Mouse (Mus musculus) heart, embryonic 11.5 days (tissue): ENCODE measurements around the gene Pip4k2a. TPM values are rescaled to one million over a fixed set of nuclear protein-coding genes. Genes with fewer than 3 reads are reported as not detected.
A peak's percentile ranks its signal among the peaks of the same experiment; 100 is the strongest.

Source experiments
- ATAC-seq: fragments of 200-750 bp; cut with Nextera tagmentation; replicated peaks from 2 replicates; pipeline ENCODE4 v1.8.0; 2017; ENCODE audit warnings: moderate library complexity; ENCODE audit not compliant: insufficient number of reproducible peaks, low FRiP score, low TSS enrichment
- H3K27ac ChIP-seq: fragments of 300-500 bp; sonication (generic); 2 replicates; pipeline ENCODE4 v1.5.1; 2014; ENCODE audit warnings: mild to moderate bottlenecking, low read depth, low read length
- H3K27me3 ChIP-seq: fragments of 300-500 bp; sonication (generic); 2 replicates; pipeline ENCODE4 v1.6.1; 2014; ENCODE audit warnings: mild to moderate bottlenecking, low read length, mixed read lengths; ENCODE audit not compliant: control insufficient read depth, insufficient read depth
- H3K36me3 ChIP-seq: fragments of 300-500 bp; sonication (generic); 2 replicates; pipeline ENCODE4 v1.6.1; 2014; ENCODE audit warnings: mild to moderate bottlenecking, low read length, moderate library complexity, mixed read lengths; ENCODE audit not compliant: control insufficient read depth, insufficient read depth
- H3K4me1 ChIP-seq: fragments of 300-500 bp; sonication (generic); 2 replicates; pipeline ENCODE4 v1.6.1; 2014; ENCODE audit warnings: low read length; ENCODE audit not compliant: control insufficient read depth, insufficient read depth
- H3K4me2 ChIP-seq: fragments of 300-500 bp; sonication (generic); 2 replicates; pipeline ENCODE4 v1.6.1; 2014; ENCODE audit warnings: mild to moderate bottlenecking, moderate library complexity
- H3K4me3 ChIP-seq: fragments of 300-500 bp; sonication (generic); 2 replicates; pipeline ENCODE4 v1.5.1; 2014; ENCODE audit warnings: low read depth, low read length
- H3K9ac ChIP-seq: fragments of 300-500 bp; sonication (generic); 2 replicates; pipeline ENCODE4 v1.6.1; 2014; ENCODE audit warnings: mild to moderate bottlenecking, low read depth, low read length, moderate library complexity
- H3K9me3 ChIP-seq: fragments of 300-500 bp; sonication (generic); replicated peaks from 2 replicates; pipeline ENCODE4 v1.6.1; 2016; ENCODE audit warnings: low read length; ENCODE audit not compliant: control insufficient read depth
- WGBS: fragments of 180-500 bp; shearing (Covaris S2); extraction: QIAGEN DNeasy Blood & Tissue Kit; methylation state at CpG from one replicate; pipeline ENCODE4 v1.1.7; 2014; ENCODE audit not compliant: insufficient replicate concordance; 5-methylcytosine and 5-hydroxymethylcytosine counted together
- polyA plus RNA-seq: library from polyadenylated mRNA; unstranded; fragments of >200 nt; fragmentation: Nextera tagmentation; extraction: Ambion mirVana; gene quantifications from 2 replicates; pipeline ENCODE4 v1.2.1, GENCODE M21; 2014

Pip4k2a gene
- polyA plus RNA-seq, 1 experiment from 2014 or later, result 7.7 TPM

DNA sequence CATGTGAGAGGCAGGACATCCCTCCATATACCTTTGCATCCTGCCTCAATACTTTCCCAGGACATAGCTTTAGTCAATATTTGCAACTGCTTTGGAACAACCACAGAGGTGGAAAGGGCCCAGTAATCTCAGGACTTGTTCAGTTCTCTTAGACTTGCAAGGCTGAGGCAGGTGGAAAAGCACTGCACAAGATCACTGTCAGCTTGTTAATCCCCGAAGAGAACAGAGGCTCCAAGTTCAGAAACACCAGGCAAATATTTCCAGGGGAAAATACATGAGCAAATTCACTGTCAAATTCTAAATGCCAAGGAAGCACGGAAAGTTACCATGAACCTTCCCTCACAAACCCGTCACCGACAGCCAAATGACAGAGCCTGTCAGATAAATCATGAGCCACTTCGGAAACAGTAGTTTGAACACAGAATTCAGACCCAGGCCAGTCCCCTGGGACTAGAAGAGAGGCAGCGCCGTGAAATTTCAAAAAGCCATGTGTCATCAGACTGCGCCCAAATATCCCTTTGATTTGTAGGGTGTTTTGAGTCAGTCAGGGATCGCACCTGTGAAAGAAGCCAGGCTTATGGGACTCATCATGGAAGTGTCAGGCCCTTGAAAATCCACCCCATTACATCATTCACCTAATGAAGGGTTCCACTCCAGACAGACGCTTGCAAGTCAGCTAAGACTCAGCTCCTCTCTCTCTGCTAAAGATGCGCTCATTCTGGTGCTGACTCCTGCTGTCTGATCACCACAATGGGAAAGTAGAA, 184.1 kb downstream of the Pip4k2a start:
- no peak overlapping the region for H3K9ac ChIP-seq
- no peaks in the 10 kb centered on the region for H3K36me3 ChIP-seq
- 40% methylated on average over 11 of the region's 11 CpGs for WGBS
- H3K27me3 ChIP-seq, result no peaks in the 10 kb centered on the region
- H3K4me3 ChIP-seq, result no peak overlapping the region
- H3K27ac ChIP-seq, result no peak overlapping the region
- H3K4me2 ChIP-seq, result peak overlapping the region; percentile 31
- H3K9me3 ChIP-seq, result no peaks in the 10 kb centered on the region
- no peak for ATAC-seq
- 0 out of 2 replicates have a peak, but pooled peaks cover 6% of the 10 kb centered on the region for H3K4me1 ChIP-seq

DNA sequence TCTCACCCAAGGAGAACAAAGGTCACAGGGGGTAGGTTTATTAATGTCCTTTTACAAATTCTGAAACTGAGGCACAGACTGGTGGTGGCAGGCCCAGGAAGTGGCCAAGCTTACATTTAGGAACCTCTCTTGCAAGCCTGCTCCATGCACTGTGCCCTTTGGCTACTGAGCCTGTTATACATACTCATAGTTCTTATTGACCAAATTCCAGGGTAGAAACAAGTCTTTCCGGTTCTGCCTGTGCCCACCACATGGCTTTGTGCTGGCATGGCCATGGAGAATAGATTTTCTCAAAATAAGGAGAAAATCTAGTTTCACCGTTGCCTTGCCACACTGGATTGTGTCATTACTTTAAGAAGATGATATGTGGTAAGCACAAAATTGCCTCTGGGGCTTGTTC, 190.0 kb downstream of the Pip4k2a start:
- Histone ChIP-seq H3K4me1 (no peaks in the 10 kb centered on the region), H3K9me3 (no peaks in the 10 kb centered on the region), H3K4me2 (no peak overlapping the region), H3K36me3 (no peaks in the 10 kb centered on the region), H3K4me3 (no peak overlapping the region), H3K9ac (no peak overlapping the region), H3K27ac (no peak overlapping the region), H3K27me3 (peaks cover 5% of the 10 kb centered on the region; the same call in 1 of the 2 replicates)
- no peak for ATAC-seq
- WGBS, result 71% methylated on average over 2 of the region's 2 CpGs

DNA sequence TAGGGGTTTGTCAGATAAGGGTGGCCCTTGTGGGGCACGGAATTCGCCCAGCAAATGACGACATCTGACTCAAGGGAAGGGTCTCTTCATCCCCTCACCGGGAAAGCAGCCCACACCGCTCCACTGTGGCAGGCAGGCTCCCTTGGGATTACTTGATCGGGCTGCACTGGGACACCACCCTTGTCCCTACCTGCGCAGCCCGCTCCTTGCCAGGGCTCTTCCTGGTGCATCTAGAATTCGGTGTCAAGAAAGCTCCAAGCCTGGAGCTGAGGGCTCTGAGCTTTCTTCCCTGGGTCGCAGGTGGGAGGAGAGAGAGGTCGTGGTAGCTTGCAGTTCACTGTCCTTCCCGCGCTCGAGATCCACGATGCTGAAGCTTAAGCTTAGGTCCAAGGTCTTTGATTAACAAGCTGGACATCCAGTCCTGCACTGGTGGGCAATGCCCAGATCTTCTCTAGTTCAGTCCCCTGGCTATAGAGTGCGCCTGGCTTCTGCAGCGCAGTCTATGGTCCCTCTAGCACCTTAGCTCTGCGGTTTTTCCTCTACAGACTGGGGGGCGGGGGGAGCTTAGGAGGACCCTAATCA, 196.6 kb downstream of the Pip4k2a start:
- Histone ChIP-seq H3K36me3 (no peaks in the 10 kb centered on the region), H3K4me2 (peak overlapping the region; percentile 87), H3K27me3 (peaks cover 54% of the 10 kb centered on the region), H3K4me1 (peaks cover 15% of the 10 kb centered on the region; the same call in 1 of the 2 replicates), H3K9me3 (no peaks in the 10 kb centered on the region), H3K9ac (no peak overlapping the region), H3K27ac (no peak overlapping the region), H3K4me3 (peak overlapping the region; percentile 49)
- no peak for ATAC-seq
- 3% methylated on average over 19 of the region's 19 CpGs for WGBS

DNA sequence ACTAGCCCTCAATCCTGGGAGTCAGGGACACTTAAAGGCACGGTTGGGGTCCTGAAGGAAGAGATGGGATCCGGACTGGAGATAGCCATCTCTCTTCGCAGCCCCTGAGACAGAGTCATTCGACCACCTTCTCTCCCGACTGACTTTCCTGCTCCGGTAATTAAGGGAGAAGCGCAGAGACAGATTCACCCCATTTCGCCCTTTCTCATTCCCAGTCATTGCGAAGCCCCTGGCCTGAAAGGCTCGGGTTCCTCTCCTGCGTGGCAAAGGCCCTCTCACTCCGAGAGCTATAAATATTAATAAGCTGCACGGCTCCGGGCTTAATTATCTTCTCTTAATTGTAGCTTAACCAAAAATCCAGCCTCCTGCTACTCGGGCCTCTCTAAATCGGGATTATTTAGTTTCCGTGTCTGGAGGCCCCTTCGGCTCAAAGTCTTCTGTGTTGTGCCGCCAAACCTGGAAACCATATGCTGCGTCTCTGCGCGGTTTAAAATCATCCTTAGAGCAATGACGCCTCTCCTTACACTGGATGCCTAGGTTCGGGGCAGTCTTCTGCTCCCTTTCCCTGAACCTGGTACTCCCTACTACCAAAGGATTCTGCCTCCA, 197.2 kb downstream of the Pip4k2a start:
- Histone ChIP-seq H3K9me3 (no peaks in the 10 kb centered on the region), H3K27me3 (peaks cover 54% of the 10 kb centered on the region), H3K27ac (no peak overlapping the region), H3K4me2 (peak overlapping the region; percentile 87), H3K4me3 (peak overlapping the region; percentile 49), H3K4me1 (peaks cover 15% of the 10 kb centered on the region; the same call in 1 of the 2 replicates), H3K9ac (peak overlapping the region; percentile 11; the same call in 1 of the 2 replicates), H3K36me3 (no peaks in the 10 kb centered on the region)
- WGBS, result 2% methylated on average over 24 of the region's 24 CpGs
- ATAC-seq, result no peak

DNA sequence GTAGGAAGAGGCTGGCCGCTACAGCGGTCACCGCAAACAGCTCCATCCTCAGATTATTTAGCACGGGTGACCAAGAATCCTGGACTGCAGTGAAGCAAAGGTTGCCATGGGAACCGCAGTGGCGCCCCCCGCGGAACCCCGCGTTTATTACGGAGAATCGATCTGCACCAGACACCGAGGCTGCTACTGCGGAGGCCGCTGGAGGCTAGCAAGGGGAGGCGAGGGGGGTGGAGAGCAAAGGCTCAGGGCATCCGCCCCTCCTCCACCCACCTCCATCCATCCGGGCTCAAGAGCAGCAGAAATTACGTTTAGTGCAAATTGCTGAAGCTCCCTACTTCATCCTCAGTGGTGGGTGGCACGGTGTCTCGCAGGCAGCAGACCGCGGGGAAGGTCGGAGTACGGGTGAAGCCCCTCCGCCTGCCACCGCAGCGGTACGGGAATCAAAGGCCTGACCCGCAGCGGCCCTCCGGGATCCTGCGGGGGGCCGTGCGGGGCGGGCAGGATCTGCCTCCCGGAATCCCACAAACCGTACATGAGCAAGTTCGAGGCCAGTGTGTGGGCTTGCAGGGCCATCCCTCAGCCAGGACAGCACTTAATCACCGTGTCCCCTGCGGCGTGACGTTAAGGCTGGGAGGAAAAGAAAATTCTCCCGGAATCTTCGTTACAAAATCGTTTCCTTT, 197.8 kb downstream of the Pip4k2a start:
- Histone ChIP-seq H3K27me3 (peaks cover 54% of the 10 kb centered on the region), H3K4me1 (peaks cover 15% of the 10 kb centered on the region; the same call in 1 of the 2 replicates)
- 0 out of 2 replicates have a peak, but pooled peaks have one; percentile 22 for ATAC-seq

DNA sequence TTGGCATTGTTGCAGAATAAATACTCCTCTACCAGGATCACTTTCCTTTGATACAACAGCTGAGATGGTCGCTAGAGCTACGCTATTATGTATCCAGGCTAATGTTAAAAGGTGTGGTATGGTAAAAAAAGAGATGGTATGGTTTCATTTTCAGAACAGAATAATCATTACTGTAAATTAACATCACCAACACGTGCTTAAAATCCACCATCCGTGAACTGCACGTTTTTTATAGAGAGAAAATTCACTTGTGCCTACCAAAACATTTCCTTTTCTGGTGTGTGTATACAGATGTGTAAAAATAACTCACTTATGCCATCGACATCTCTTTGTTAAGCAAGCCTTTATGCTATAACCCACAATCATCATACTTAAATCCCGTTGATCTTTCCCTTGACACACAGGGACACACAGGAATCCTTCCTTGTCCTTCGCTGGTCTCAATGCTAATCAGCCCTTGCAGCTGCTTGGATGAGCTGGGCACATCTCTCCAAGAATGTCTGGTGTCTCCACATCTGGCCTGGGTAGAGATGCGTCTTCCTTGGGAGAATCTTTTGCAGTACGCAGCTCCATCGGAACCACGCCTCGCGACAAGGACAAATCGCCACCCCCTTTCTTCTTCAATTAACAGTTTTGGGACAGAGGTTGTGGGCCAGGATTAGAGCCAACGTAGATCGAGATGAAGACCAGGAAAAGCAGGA, 198.5 kb downstream of the Pip4k2a start:
- Histone ChIP-seq H3K27me3 (peaks cover 54% of the 10 kb centered on the region), H3K9ac (peak overlapping the region; percentile 49; the same call in 1 of the 2 replicates), H3K36me3 (no peaks in the 10 kb centered on the region), H3K27ac (no peak overlapping the region), H3K4me2 (peak overlapping the region; percentile 87), H3K4me1 (peaks cover 15% of the 10 kb centered on the region; the same call in 1 of the 2 replicates), H3K9me3 (no peaks in the 10 kb centered on the region), H3K4me3 (peak overlapping the region; percentile 49)
- no peak for ATAC-seq
- WGBS, result 14% methylated on average over 17 of the region's 17 CpGs

More for the DNA sequence above, 197.8 kb downstream of the Pip4k2a start:
- Histone ChIP-seq H3K4me2 (peak overlapping the region; percentile 87), H3K9ac (peak overlapping the region; percentile 49; the same call in 1 of the 2 replicates), H3K36me3 (no peaks in the 10 kb centered on the region), H3K9me3 (no peaks in the 10 kb centered on the region), H3K4me3 (peak overlapping the region; percentile 49), H3K27ac (no peak overlapping the region)
- under 1% methylated on average over 46 of the region's 46 CpGs for WGBS

DNA sequence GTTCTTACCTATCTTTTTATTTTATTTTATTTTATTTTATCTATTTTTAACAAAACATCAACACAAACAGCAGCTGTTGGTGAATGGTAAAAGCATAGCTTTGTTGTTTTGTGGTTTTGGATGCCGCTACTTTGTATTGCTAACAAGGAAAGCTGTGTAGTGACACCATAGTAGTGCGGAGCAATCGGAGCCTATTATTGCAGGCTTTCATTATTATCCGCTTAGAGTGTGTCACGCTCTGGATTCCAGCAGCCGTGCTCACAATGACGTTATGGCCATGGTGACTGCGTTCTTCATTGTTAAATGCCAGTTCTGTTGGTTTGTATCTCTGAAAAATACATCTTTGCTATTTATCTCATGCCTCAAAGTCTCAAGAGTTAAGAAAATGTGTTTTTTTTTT, 200.2 kb downstream of the Pip4k2a start:
- no peak overlapping the region for H3K9ac ChIP-seq
- H3K4me2 ChIP-seq, result no peak overlapping the region
- no peak overlapping the region for H3K27ac ChIP-seq
- no peaks in the 10 kb centered on the region for H3K9me3 ChIP-seq
- peaks cover 48% of the 10 kb centered on the region for H3K27me3 ChIP-seq
- ATAC-seq, result no peak
- WGBS, result 80% methylated on average over 8 of the region's 8 CpGs
- peaks cover 15% of the 10 kb centered on the region; the same call in 1 of the 2 replicates for H3K4me1 ChIP-seq
- H3K36me3 ChIP-seq, result no peaks in the 10 kb centered on the region
- H3K4me3 ChIP-seq, result no peak overlapping the region

DNA sequence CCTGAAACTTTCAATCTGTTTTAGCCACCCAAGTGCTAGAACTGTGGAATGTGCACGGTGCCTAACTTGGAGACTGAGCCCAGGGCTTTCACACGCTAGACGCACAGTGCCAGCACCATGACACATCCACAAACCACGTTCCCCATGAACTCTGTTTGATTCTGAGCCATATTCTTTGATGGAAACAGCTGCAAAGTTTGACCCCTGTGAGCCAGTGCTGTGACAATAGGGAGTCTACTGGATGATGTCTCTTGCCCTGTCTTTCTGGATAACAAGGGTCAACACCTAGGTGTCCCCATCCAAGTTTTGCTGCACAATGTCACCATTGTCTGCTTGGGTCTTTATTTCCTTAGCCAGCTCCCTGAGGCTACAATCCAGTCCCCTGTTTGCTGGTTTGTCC, 203.7 kb downstream of the Pip4k2a start:
- H3K4me2 ChIP-seq, result no peak overlapping the region
- H3K27me3 ChIP-seq, result peaks cover 21% of the 10 kb centered on the region
- no peak overlapping the region for H3K27ac ChIP-seq
- H3K4me3 ChIP-seq, result no peak overlapping the region
- 71% methylated on average over 4 of the region's 4 CpGs for whole genome bisulfite sequencing
- no peak for ATAC-seq
- no peaks in the 10 kb centered on the region for H3K4me1 ChIP-seq
- no peaks in the 10 kb centered on the region for H3K36me3 ChIP-seq
- H3K9ac ChIP-seq, result no peak overlapping the region
- H3K9me3 ChIP-seq, result no peaks in the 10 kb centered on the region
